Mouse (Mus musculus) forebrain, embryonic 14.5 days (tissue): Measurements from ENCODE around the gene Gm20388. TPM values are rescaled to one million over a fixed set of nuclear protein-coding genes. Genes with fewer than 3 reads are reported as not detected.
A peak's percentile ranks its signal among the peaks of the same experiment; 100 is the strongest.

ENCODE experiments used
- ATAC-seq: fragments of 200-750 bp; cut with Nextera tagmentation; 2 replicates; pipeline ENCODE4 v1.8.0; 2017; ENCODE audit warnings: mild to moderate bottlenecking, moderate library complexity
- DNase-seq: peaks from one replicate; pipeline ENCODE4 v3.0.0-alpha.2; 2015; ENCODE audit warnings: low spot score
- H3K27ac ChIP-seq: fragments of 300-500 bp; sonication (generic); 2 replicates; pipeline ENCODE4 v1.5.1; 2014; ENCODE audit warnings: low read depth, mild to moderate bottlenecking, control low read depth, low read length, moderate library complexity
- H3K27me3 ChIP-seq: fragments of 300-500 bp; sonication (generic); replicated peaks from 2 replicates; pipeline ENCODE4 v1.6.1; 2014; ENCODE audit warnings: low read length, control low read depth, mixed read lengths; ENCODE audit not compliant: control insufficient read depth, insufficient read depth
- H3K36me3 ChIP-seq: fragments of 300-500 bp; sonication (generic); 2 replicates; pipeline ENCODE4 v1.6.1; 2014; ENCODE audit warnings: low read length, control low read depth; ENCODE audit not compliant: control insufficient read depth, insufficient read depth
- H3K4me1 ChIP-seq: fragments of 300-500 bp; sonication (generic); 2 replicates; pipeline ENCODE4 v1.6.1; 2014; ENCODE audit warnings: antibody characterized with exemption, low read length, control low read depth; ENCODE audit not compliant: control insufficient read depth, insufficient read depth
- H3K4me2 ChIP-seq: fragments of 300-500 bp; sonication (generic); 2 replicates; pipeline ENCODE4 v1.6.1; 2014; ENCODE audit warnings: mild to moderate bottlenecking, control low read depth, low read length
- H3K4me3 ChIP-seq: fragments of 300-500 bp; sonication (generic); 2 replicates; pipeline ENCODE4 v1.5.1; 2014; ENCODE audit warnings: low read depth, low read length, control low read depth
- H3K9ac ChIP-seq: fragments of 300-500 bp; sonication (generic); 2 replicates; pipeline ENCODE4 v1.6.1; 2014; ENCODE audit warnings: mild to moderate bottlenecking, low read length, control low read depth, moderate library complexity
- H3K9me3 ChIP-seq: fragments of 300-500 bp; sonication (generic); replicated peaks from 2 replicates; pipeline ENCODE4 v1.6.1; 2016; ENCODE audit warnings: low read length, control low read depth, mixed read lengths; ENCODE audit not compliant: control insufficient read depth
- WGBS: fragments of 180-500 bp; shearing (Covaris S2); extraction: QIAGEN DNeasy Blood & Tissue Kit; methylation state at CpG from one replicate; pipeline ENCODE4 v1.1.7; 2014; 5-methylcytosine and 5-hydroxymethylcytosine counted together
- polyA plus RNA-seq: library from polyadenylated mRNA; unstranded; fragments of >200 nt; fragmentation: Nextera tagmentation; extraction: Ambion mirVana; gene quantifications from 2 replicates; pipeline ENCODE4 v1.2.1, GENCODE M21; 2014

The Gm20388 gene
- polyA plus RNA-seq, 1 experiment from 2014 or later: 7.4 TPM

- H3K9ac ChIP-seq: no peak overlapping the region
- H3K36me3 ChIP-seq: no peaks in the 10 kb centered on the region
- peaks cover 15% of the 10 kb centered on the region for H3K4me1 ChIP-seq
- 71% methylated on average over 3 of the region's 3 CpGs for WGBS
- H3K27me3 ChIP-seq: no peaks in the 10 kb centered on the region
- DNase-seq (no peak), ATAC-seq (no peak)
- H3K4me3 ChIP-seq: no peak overlapping the region
- H3K27ac ChIP-seq: no peak overlapping the region
- H3K9me3 ChIP-seq: no peaks in the 10 kb centered on the region
- no peak overlapping the region for H3K4me2 ChIP-seq
Observed at GRCm38 (mm10) chr8:121962892-121963291, 2052.3 kb downstream of the Gm20388 start.

- H3K9me3 ChIP-seq: no peaks in the 10 kb centered on the region
- ATAC-seq (no peak), DNase-seq (no peak)
- peaks cover 19% of the 10 kb centered on the region for H3K4me1 ChIP-seq
- H3K4me3 ChIP-seq: no peak overlapping the region
- WGBS: 88% methylated on average over 8 of the region's 8 CpGs
- H3K27me3 ChIP-seq: no peaks in the 10 kb centered on the region
- H3K4me2 ChIP-seq: no peak overlapping the region
- no peak overlapping the region for H3K9ac ChIP-seq
- H3K36me3 ChIP-seq: no peaks in the 10 kb centered on the region
- H3K27ac ChIP-seq: no peak overlapping the region
Observed at GRCm38 (mm10) chr8:121964716-121965512, 2054.3 kb downstream of the Gm20388 start.

- 71% methylated on average over 5 of the region's 5 CpGs for WGBS
- no peaks in the 10 kb centered on the region for H3K27me3 ChIP-seq
- H3K27ac ChIP-seq: no peak overlapping the region
- H3K4me2 ChIP-seq: no peak overlapping the region
- no peaks in the 10 kb centered on the region for H3K9me3 ChIP-seq
- ATAC-seq (no peak), DNase-seq (no peak)
- no peaks in the 10 kb centered on the region for H3K36me3 ChIP-seq
- 0 out of 2 replicates have a peak overlapping the region, but pooled peaks have one; percentile 1 for H3K9ac ChIP-seq
- H3K4me3 ChIP-seq: no peak overlapping the region
- peaks cover 19% of the 10 kb centered on the region for H3K4me1 ChIP-seq
Observed at GRCm38 (mm10) chr8:121966110-121966509, 2055.5 kb downstream of the Gm20388 start.

- H3K9me3 ChIP-seq: no peaks in the 10 kb centered on the region
- ATAC-seq: peak; percentile 69
- no peak overlapping the region for H3K9ac ChIP-seq
- H3K27me3 ChIP-seq: no peaks in the 10 kb centered on the region
- H3K4me2 ChIP-seq: no peak overlapping the region
- H3K4me3 ChIP-seq: no peak overlapping the region
- 0 out of 2 replicates have a peak overlapping the region, but pooled peaks have one; percentile 33 for H3K27ac ChIP-seq
- no peaks in the 10 kb centered on the region for H3K36me3 ChIP-seq
- H3K4me1 ChIP-seq: peaks cover 22% of the 10 kb centered on the region
- DNase-seq: peak; percentile 45
- 21% methylated on average over 7 of the region's 7 CpGs for WGBS
Observed at GRCm38 (mm10) chr8:121966714-121967448, 2056.2 kb downstream of the Gm20388 start.

GRCm38 (mm10) chr8:121967977-121968376, 2057.3 kb downstream of the Gm20388 start:
- 57% methylated on average over 4 of the region's 4 CpGs for WGBS
- ATAC-seq: no peak
- Histone ChIP-seq H3K9me3 (no peaks in the 10 kb centered on the region), H3K27me3 (no peaks in the 10 kb centered on the region), H3K4me2 (no peak overlapping the region), H3K4me3 (no peak overlapping the region), H3K36me3 (no peaks in the 10 kb centered on the region), H3K4me1 (peaks cover 22% of the 10 kb centered on the region), H3K27ac (peak overlapping the region; percentile 6; the same call in 1 of the 2 replicates), H3K9ac (no peak overlapping the region)
- DNase-seq: no peak

- peaks cover 22% of the 10 kb centered on the region for H3K4me1 ChIP-seq
- no peaks in the 10 kb centered on the region for H3K36me3 ChIP-seq
- ATAC-seq: no peak
- peak overlapping the region; percentile 6; the same call in 1 of the 2 replicates for H3K27ac ChIP-seq
- no peaks in the 10 kb centered on the region for H3K27me3 ChIP-seq
- no peak for DNase-seq
- no peak overlapping the region for H3K9ac ChIP-seq
- 79% methylated on average over 4 of the region's 4 CpGs for WGBS
- H3K9me3 ChIP-seq: no peaks in the 10 kb centered on the region
- H3K4me3 ChIP-seq: no peak overlapping the region
- no peak overlapping the region for H3K4me2 ChIP-seq
Observed at GRCm38 (mm10) chr8:121968542-121968941, 2057.9 kb downstream of the Gm20388 start.

- no peaks in the 10 kb centered on the region for H3K27me3 ChIP-seq
- H3K4me1 ChIP-seq: peaks cover 22% of the 10 kb centered on the region
- peak overlapping the region; percentile 62; the same call in 1 of the 2 replicates for H3K27ac ChIP-seq
- DNase-seq (no peak), ATAC-seq (no peak)
- no peak overlapping the region for H3K4me3 ChIP-seq
- peaks cover 15% of the 10 kb centered on the region for H3K36me3 ChIP-seq
- no peak overlapping the region for H3K4me2 ChIP-seq
- no peak overlapping the region for H3K9ac ChIP-seq
- H3K9me3 ChIP-seq: no peaks in the 10 kb centered on the region
- WGBS: 90% methylated on average over 8 of the region's 8 CpGs
Observed at GRCm38 (mm10) chr8:121970225-121970624, 2059.6 kb downstream of the Gm20388 start.

GRCm38 (mm10) chr8:121971488-121972058, 2060.9 kb downstream of the Gm20388 start:
- Histone ChIP-seq H3K4me3 (no peak overlapping the region), H3K9me3 (no peaks in the 10 kb centered on the region), H3K27ac (peak overlapping the region; percentile 65; the same call in 1 of the 2 replicates), H3K4me1 (peaks cover 17% of the 10 kb centered on the region), H3K9ac (0 out of 2 replicates have a peak overlapping the region, but pooled peaks have one; percentile 22), H3K4me2 (no peak overlapping the region), H3K27me3 (no peaks in the 10 kb centered on the region), H3K36me3 (peaks cover 28% of the 10 kb centered on the region)
- ATAC-seq (no peak), DNase-seq (no peak)
- 67% methylated on average over 17 of the region's 17 CpGs for WGBS
